Mouse (Mus musculus): ENCODE measurements around the gene Unc5a. TPM values are rescaled to one million over a fixed set of nuclear protein-coding genes. Genes with fewer than 3 reads are reported as not detected.

The Unc5a gene
- total RNA-seq, 4 experiments from 2014 or later: 86.2 to 95.5 (median 94.0) TPM

DNA sequence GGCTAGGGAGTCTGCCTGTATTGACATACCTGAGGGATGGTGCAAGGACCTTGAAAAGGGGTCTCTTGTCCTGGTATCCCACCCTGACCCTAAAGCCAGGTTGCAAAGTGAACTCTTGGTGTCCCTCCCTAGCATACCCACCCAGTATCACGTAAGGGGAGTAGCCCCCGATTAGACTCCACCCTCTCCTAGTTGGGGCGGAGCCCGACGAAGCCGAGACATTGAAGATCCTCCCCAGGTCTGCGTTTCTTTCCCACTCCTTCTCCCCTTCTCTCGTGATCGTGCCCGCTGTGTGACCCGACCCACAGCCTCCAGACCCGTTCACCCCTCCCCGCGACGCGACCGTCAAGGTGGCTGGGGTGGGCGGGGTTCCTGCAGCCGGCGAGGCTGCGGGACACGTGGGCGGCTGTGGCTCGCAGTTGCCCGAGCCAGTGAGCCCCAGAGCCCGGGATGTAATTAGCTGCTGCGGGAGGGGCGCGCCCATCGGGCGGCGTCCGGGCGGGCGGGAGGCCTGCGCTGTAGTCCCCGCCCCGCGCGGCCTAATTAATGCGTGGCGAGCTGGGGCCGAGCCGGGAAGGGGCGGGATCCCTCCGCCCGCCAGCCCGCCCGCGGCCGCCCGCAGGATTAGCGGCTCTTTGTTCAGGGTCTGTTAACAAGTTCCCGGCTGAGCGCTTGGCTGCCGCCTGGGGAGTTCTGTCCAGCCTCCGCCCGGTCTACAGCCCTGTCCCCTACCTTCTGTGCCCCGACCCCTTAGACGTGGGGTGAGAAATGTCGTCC lies 6.7 kb downstream of the Unc5a start:
- no peak for DNase-seq (ENCODE audit: low spot score in 2 of 2)

GRCm38 (mm10) chr13:54957281-54957680 lies 8.1 kb downstream of the Unc5a start:
- DNase-seq (ENCODE audit: low spot score in 2 of 2): no peak

- DNase-seq (ENCODE audit: low spot score in 2 of 2): no peak
Measured at GRCm38 (mm10) chr13:54959059-54959701, 10.0 kb downstream of the Unc5a start.

- DNase-seq (ENCODE audit: low spot score in 2 of 2): no peak
Measured at GRCm38 (mm10) chr13:54959842-54960241, 10.6 kb downstream of the Unc5a start.

GRCm38 (mm10) chr13:54960491-54960890 lies 11.3 kb downstream of the Unc5a start:
- no peak for DNase-seq (ENCODE audit: low spot score in 2 of 2)

DNA sequence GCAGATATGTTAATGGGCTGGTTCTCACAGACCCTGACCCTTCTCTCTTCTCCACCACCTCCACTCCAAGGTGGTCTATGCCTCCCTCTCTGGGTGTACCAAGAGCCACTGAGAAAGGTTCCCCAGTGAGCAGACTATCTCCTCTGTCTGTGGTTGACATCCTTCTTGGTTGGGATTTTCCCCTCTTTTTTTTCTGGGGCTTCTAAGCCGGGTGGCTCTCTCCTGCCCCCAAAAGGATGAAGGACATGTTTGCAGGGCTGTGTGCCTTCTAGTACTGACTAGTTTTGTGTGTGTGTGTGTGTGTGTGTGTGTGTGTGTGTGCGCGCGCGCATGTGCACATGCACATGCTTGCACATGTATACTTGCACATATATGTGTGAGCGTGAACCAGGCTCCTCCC lies 16.0 kb downstream of the Unc5a start:
- no peak for DNase-seq (ENCODE audit: low spot score in 2 of 2)

- DNase-seq (ENCODE audit: low spot score in 2 of 2): no peak
Measured at GRCm38 (mm10) chr13:54967501-54967900, 18.3 kb downstream of the Unc5a start.

- no peak for DNase-seq (ENCODE audit: low spot score in 2 of 2)
Measured at GRCm38 (mm10) chr13:54968636-54969035, 19.4 kb downstream of the Unc5a start.

GRCm38 (mm10) chr13:54969513-54969912 lies 20.3 kb downstream of the Unc5a start:
- DNase-seq (ENCODE audit: low spot score in 2 of 2): no peak

DNA sequence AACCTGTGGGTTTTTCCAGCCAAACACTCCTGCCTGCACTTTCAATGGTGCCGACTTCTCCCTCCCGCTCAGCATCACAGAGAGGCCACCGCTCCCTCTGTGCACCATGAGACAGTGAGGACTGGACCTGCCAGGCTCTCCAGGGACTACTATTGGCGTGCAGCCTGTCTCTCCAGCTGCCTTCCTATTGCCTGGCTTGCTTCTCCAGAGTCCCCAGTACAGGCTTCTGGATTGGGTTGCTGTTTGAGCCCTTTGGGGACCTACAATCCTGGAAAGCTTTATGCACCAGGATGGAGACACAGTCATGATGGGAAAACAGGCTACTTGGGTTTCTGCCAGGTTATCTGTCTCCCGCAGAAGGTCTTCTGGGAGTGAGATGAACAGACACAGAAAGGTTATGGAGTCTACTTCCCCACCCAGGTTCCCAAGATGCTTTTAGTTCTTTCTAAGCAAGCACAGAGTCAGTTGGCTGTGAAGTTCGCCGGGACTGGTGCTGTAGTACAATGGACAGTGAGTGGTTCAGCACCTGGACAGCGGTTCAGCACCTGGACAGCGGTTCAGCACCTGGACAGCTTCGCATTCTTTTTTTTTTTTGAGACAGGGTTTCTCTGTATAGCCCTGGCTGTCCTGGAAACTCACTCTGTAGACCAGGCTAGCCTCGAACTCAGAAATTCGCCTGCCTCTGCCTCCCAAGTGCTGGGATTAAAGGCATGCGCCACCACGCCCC lies 21.5 kb downstream of the Unc5a start:
- DNase-seq (ENCODE audit: low spot score in 2 of 2): no peak

DNA sequence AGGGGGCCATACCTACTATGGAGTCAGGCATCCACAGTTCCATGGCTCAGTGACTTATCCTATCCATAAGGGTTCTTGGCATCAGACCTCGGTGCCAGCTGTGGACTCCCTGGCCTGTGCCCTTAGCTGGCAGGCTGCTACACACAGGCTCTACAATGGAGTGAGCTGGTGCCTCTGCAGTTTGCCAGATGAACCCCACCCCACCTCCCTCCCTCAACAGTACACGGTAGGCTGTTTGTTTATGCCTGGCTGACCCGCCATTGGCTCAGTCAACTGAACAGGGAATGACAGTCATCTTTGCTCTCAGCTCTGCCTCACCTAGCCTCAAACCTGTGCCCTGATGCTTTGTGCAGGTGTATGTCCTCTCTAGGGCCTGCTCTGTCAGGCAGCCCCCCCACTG lies 26.3 kb downstream of the Unc5a start:
- DNase-seq (ENCODE audit: low spot score in 2 of 2): no peak

- DNase-seq (ENCODE audit: low spot score in 2 of 2): no peak
Measured at GRCm38 (mm10) chr13:54978804-54979203, 29.6 kb downstream of the Unc5a start.

GRCm38 (mm10) chr13:54980957-54981356 lies 31.7 kb downstream of the Unc5a start:
- no peak for DNase-seq (ENCODE audit: low spot score in 2 of 2)

GRCm38 (mm10) chr13:54983001-54983400 lies 33.8 kb downstream of the Unc5a start:
- no peak for DNase-seq (ENCODE audit: low spot score in 2 of 2)

DNA sequence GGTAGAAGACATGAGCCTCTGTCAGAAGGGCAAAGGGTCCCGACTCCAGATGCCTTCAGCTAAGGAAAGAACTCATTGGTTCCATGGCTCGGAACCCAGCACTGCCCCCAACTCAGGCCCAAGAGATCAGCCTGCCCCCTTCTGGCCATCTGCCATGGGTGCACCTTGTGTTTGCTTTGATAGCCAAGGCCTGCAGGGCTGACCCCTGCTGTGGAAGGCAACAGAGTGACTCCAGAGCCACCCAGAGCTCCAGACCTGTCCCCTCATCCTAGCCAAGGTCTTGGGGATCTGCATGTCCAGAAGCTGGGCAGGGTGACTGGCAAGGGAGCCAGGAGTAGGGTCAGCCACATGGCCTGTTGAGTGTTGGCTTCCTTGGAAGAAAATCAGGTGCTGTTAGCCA lies 34.4 kb downstream of the Unc5a start:
- DNase-seq (ENCODE audit: low spot score in 2 of 2): no peak

GRCm38 (mm10) chr13:54987405-54987804 lies 38.2 kb downstream of the Unc5a start:
- DNase-seq (ENCODE audit: low spot score in 2 of 2): no peak

- no peak for DNase-seq (ENCODE audit: low spot score in 2 of 2)
Measured at GRCm38 (mm10) chr13:54988181-54988760, 39.1 kb downstream of the Unc5a start.

- DNase-seq (ENCODE audit: low spot score in 2 of 2): no peak
Measured at GRCm38 (mm10) chr13:54992215-54992614, 43.0 kb downstream of the Unc5a start.

DNA sequence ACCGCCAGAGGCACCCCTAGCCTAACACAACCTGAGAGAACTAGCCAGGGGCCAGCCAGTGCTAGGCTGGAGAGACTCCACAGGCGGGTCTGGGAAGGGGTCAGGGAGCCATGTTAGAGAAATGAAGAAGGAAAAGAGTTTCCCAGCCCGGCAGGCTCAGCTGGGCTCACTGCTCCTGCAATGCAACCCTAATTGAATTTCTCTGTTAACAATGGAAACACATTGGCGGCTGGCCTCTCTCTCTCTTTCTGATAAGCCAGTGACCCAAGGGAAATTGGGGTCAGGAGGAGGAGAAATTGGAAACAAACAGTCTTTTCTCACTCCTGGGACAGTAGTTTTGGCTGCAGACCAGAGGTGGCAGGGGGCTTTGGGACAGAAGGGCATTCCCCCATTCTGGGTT lies 45.4 kb downstream of the Unc5a start:
- no peak for DNase-seq (ENCODE audit: low spot score in 2 of 2)

DNA sequence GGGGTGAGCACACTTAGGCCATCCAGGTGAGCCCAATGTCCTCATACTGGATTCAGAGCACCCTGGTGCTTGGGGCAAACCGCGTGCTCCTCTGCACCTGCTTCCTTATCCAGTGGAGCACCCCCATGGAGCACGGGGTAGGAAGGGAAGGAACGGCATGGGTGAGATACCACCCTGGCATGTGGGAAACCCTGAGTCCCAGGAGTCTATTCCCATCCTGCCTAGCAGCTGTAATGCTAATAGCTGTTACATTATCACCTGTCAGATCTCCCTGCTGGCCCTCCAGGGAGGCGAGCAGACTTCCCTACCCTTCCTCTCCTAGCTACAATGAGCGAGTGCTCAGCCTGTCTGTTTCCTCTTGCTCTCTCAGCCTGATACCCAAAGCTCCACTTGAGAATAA lies 46.0 kb downstream of the Unc5a start:
- DNase-seq (ENCODE audit: low spot score in 2 of 2): no peak

DNA sequence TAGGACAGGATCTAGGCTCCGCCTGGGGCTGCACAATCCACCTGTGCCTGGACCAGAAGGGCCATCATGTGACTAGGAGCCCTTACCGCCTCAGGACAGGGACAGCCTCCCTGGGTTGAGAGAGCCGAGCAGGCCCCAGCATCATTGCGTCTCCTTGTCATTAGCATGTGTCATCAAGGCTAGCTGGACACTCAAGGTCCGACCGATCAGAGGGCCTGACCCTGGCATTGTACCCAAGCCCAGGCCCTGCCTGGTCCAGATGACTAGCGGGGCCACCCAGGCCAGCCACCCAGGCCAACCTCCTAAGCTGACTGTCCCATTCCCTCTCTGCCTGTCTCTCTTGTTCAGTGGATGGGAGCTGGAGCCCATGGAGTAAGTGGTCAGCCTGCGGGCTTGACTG lies 48.4 kb downstream of the Unc5a start:
- DNase-seq (ENCODE audit: low spot score in 2 of 2): no peak

DNA sequence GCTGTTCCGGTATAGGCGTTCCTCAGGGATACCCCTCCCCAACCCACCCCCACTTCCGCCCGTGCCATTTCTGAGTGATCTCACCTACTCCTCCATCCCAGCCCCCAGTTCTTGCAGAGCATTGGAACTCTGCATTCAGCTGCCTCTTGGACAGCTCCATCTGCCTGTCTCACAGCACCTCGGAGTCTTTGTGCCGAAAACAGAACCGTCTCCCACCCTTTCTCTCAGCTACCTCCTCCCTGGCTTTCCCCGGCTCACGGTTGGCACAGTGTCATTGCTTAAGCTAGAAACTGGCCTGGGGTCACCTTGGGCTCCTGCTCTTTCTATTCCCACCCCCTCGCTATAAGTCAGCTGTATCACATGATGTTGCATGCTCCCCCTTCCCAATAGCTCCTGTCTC lies 51.2 kb downstream of the Unc5a start:
- DNase-seq (ENCODE audit: low spot score in 2 of 2): peak in 1 of 2 experiments; percentile 80

All from left cerebral cortex, adult 8-10 months (tissue).